Mouse (Mus musculus) adrenal gland, postnatal 36 days (tissue): ENCODE measurements at regions not wholly inside any gene's neighbourhood (a gene's known extent, or its start where the extent isn't known, plus 50 kb on each side); places are given as distances from the start of the nearest gene placed in this dataset. TPM values are rescaled to one million over a fixed set of nuclear protein-coding genes. Genes with fewer than 3 reads are reported as not detected.
"Not testable (repeated sequence)": the region's sequence is repeated elsewhere in the genome, so short reads cannot be mapped to it uniquely, and the experiment has no call there.

ENCODE experiments used
- DNase-seq, 2 experiments: peaks; one replicate each; pipeline ENCODE4 v3.0.0; 2021; ENCODE audit warnings: mixed read lengths in 1 of 2
- microRNA-seq: library from miRNA; unstranded; fragments of <30 nt; microRNA quantifications from one replicate; pipeline ENCODE4 v1.2.0, GENCODE M21; 2021

- no peak for DNase-seq
Observed at GRCm38 (mm10) chr11:16649599-16649998, 102.4 kb upstream of the Egfr start.

GRCm38 (mm10) chr11:16663806-16664205 is 88.2 kb upstream of the Egfr start:
- no peak for DNase-seq

GRCm38 (mm10) chr11:16669453-16670251 is 82.4 kb upstream of the Egfr start:
- no peak for DNase-seq

GRCm38 (mm10) chr11:16670282-16670681 is 81.7 kb upstream of the Egfr start:
- DNase-seq: no peak

GRCm38 (mm10) chr11:16675951-16676350 is 76.1 kb upstream of the Egfr start:
- DNase-seq: not testable (repeated sequence)

- no peak for DNase-seq
Observed at GRCm38 (mm10) chr11:16683538-16683937, 68.5 kb upstream of the Egfr start.

GRCm38 (mm10) chr11:16695596-16695995 is 56.4 kb upstream of the Egfr start:
- DNase-seq: no peak

GRCm38 (mm10) chr11:16696787-16697186 is 55.2 kb upstream of the Egfr start:
- DNase-seq: no peak

- no peak for DNase-seq
Observed at GRCm38 (mm10) chr11:16701826-16702225, 50.2 kb upstream of the Egfr start.

Small RNA genes in the stretch of these regions (microRNA-seq; reads per million reads assigned to microRNA genes)
- gene Gm24714: not detected
